Comparison of ENCODE assay signal across 8 mouse cellular contexts in the genomic region with DNA sequence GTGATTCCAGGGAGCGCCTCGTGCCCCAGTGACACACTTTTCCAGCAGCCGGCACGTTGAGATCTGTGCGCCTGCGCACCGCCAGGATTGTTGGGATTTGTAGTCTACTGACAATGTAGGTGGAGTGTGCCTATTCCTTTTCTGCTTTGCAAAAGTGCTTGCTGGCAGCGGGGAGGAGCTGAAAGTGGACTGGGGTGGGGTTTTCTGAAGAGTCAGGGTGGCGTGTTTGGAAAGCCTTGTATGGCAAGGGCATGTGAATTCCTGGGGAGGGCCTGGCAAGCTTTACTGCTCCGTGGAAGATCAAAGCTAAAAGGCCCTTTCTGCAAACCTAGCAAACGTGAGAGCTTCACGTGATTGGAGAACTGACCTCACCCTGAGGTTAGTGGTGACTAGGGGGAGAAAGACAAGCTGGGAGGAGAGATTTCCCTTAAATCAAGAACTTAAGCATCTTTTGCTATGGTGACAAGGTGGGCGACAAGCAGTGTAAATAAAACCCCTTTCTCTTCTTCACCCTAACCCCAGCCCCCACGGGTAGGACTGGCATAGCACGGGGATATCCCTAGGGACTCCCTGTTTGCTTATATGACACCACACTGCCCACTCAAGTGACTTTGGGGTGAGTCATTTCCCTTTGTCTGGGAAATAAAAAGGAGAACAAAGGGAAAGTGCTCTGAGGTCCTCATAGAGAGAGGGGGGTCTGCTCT. TPM values are rescaled to one million over a fixed set of nuclear protein-coding genes. Genes with fewer than 3 reads are reported as not detected.
DNase-seq lines count a peak whose midpoint lies in the region; ATAC-seq and TF ChIP-seq lines count a peak whose summit lies in the region.

No protein-coding gene starts in this region.

- peak; percentile 30 for ATAC-seq in CD4-positive, CD25-positive, alpha-beta regulatory T cell, adult 4 months
- peak; percentile 62 for ATAC-seq in heart, embryonic 14.5 days (ENCODE audit: insufficient number of reproducible peaks, insufficient read depth, low FRiP score, low read depth)
- ATAC-seq in liver, embryonic 14.5 days (ENCODE audit: insufficient read depth) = peak; percentile 38
- ATAC-seq in stomach, embryonic 15.5 days (ENCODE audit: insufficient read depth, low FRiP score, low read depth) = peak; percentile 70

- no peak for TF ChIP-seq EP300 in liver, embryonic 14.5 days (IDR thresholded peaks at IDR 0.05; ENCODE audit: low read depth)

- H3K4me1 ChIP-seq in brown adipose tissue, adult 24 weeks (ENCODE audit: control insufficient read depth, insufficient read depth, insufficient read length, low read length) = peaks cover 15% of the 10 kb centered on the region
- H3K4me1 ChIP-seq in heart, embryonic 14.5 days (ENCODE audit: control insufficient read depth in 2 of 2, insufficient read depth in 2 of 2, low read length in 2 of 2) = peaks cover 44 to 66% of the 10 kb centered on the region in 2 experiments
- H3K4me1 ChIP-seq in liver, embryonic 14.5 days (replicated peaks; ENCODE audit: control insufficient read depth in 2 of 2, insufficient read depth in 2 of 2, low read length in 1 of 2) = peaks cover 41 to 52% of the 10 kb centered on the region in 2 experiments
- peaks cover 49% of the 10 kb centered on the region for H3K4me1 ChIP-seq in stomach, embryonic 15.5 days

- peak overlapping the region; percentile 56 for H3K4me3 ChIP-seq in brown adipose tissue, adult 24 weeks (ENCODE audit: insufficient read depth, low read depth, low read length)
- H3K4me3 ChIP-seq in heart, embryonic 14.5 days (ENCODE audit: control insufficient read depth in 1 of 2, insufficient read depth in 1 of 2, low read depth in 1 of 2, low read length in 2 of 2) = peak overlapping the region; percentile 57 to 60
- peak overlapping the region; percentile 15 to 33 for H3K4me3 ChIP-seq in liver, embryonic 14.5 days (ENCODE audit: insufficient read depth in 1 of 2, low read depth in 2 of 2, low read length in 2 of 2)
- peak overlapping the region; percentile 36 for H3K4me3 ChIP-seq in stomach, embryonic 15.5 days (replicated peaks)

- 2% methylated on average over 15 of the region's 15 CpGs for WGBS in heart, embryonic 14.5 days
- WGBS in liver, embryonic 14.5 days (ENCODE audit: insufficient replicate concordance) = 3% methylated on average over 15 of the region's 15 CpGs
- WGBS in stomach, embryonic 15.5 days = 3% methylated on average over 15 of the region's 15 CpGs

- H3K9ac ChIP-seq in heart, embryonic 14.5 days (ENCODE audit: low read length) = peak overlapping the region; percentile 81
- no peak overlapping the region; the same call in 1 of the 2 replicates for H3K9ac ChIP-seq in liver, embryonic 14.5 days (replicated peaks)
- H3K9ac ChIP-seq in stomach, embryonic 15.5 days = no peak overlapping the region

- peak overlapping the region; percentile 91 for H3K4me2 ChIP-seq in heart, embryonic 14.5 days (ENCODE audit: low read length)
- peak overlapping the region; percentile 62 for H3K4me2 ChIP-seq in liver, embryonic 14.5 days (ENCODE audit: low read depth)
- H3K4me2 ChIP-seq in stomach, embryonic 15.5 days = peak overlapping the region; percentile 83

- DNase-seq in fibroblast of lung, adult 2 months (ENCODE audit: low read depth) = peak; percentile 100
- peak; percentile 100 for DNase-seq in kidney, postnatal 14 days
- peak; percentile 71 to 83 (median 76) for DNase-seq in liver, embryonic 14.5 days (ENCODE audit: low read depth in 3 of 3, low spot score in 3 of 3)
- DNase-seq in neural tube, embryonic 10.5 days (ENCODE audit: extremely low spot score, low spot score) = peak; percentile 93

- H3K27me3 ChIP-seq in heart, embryonic 14.5 days (ENCODE audit: control insufficient read depth, insufficient read depth, low read length) = no peaks in the 10 kb centered on the region
- no peaks in the 10 kb centered on the region for H3K27me3 ChIP-seq in liver, embryonic 14.5 days (ENCODE audit: control insufficient read depth, insufficient read depth, low read length)
- no peaks in the 10 kb centered on the region for H3K27me3 ChIP-seq in stomach, embryonic 15.5 days (replicated peaks)

- no peak for TF ChIP-seq CTCF in liver, embryonic 14.5 days (IDR thresholded peaks at IDR 0.05; ENCODE audit: low read depth)

- no peaks in the 10 kb centered on the region for H3K9me3 ChIP-seq in heart, embryonic 14.5 days (ENCODE audit: control insufficient read depth, low read length)
- H3K9me3 ChIP-seq in liver, embryonic 14.5 days (ENCODE audit: control insufficient read depth, low read length) = no peaks in the 10 kb centered on the region
- no peaks in the 10 kb centered on the region for H3K9me3 ChIP-seq in stomach, embryonic 15.5 days

- H3K27ac ChIP-seq in brown adipose tissue, adult 24 weeks (replicated peaks; ENCODE audit: low read depth, low read length) = peak overlapping the region; percentile 98
- peak overlapping the region; percentile 97 to 98 for H3K27ac ChIP-seq in heart, embryonic 14.5 days (replicated peaks in 1 of 2; ENCODE audit: control insufficient read depth in 1 of 2, insufficient read depth in 1 of 2, low read depth in 2 of 2, low read length in 2 of 2)
- H3K27ac ChIP-seq in liver, embryonic 14.5 days = peak overlapping the region; percentile 35
- peak overlapping the region; percentile 94 for H3K27ac ChIP-seq in stomach, embryonic 15.5 days

- peaks cover 17% of the 10 kb centered on the region for H3K36me3 ChIP-seq in heart, embryonic 14.5 days (ENCODE audit: control insufficient read depth, insufficient read depth, low read length)
- no peaks in the 10 kb centered on the region for H3K36me3 ChIP-seq in liver, embryonic 14.5 days (replicated peaks; ENCODE audit: control insufficient read depth, insufficient read depth, low read depth)
- 0 out of 2 replicates have a peak, but pooled peaks cover 3% of the 10 kb centered on the region for H3K36me3 ChIP-seq in stomach, embryonic 15.5 days

RNA-seq across cellular contexts. Expression of gene Nr1d1, which starts 0.4 kb away (rescaled TPM):
- 10 to 100 TPM in 1 of 2 experiments, 1 to 10 TPM in 1; 4.9 to 12.3 TPM for polyA plus RNA-seq in CD4-positive, CD25-positive, alpha-beta regulatory T cell, adult 4 months (2017; shearing (Covaris generic))
- 78.3 and 90.9 TPM in 2 replicates for polyA plus RNA-seq in brown adipose tissue, adult 24 weeks (2012; ENCODE audit: insufficient read depth, insufficient read length, missing spikeins)
- polyA plus RNA-seq in heart, embryonic 14.5 days (2014; fragmentation: Nextera tagmentation; extraction: Ambion mirVana) = 6.0 and 6.4 TPM in 2 replicates
- 0.54 and 0.65 TPM in 2 replicates for polyA plus RNA-seq in liver, embryonic 14.5 days (2012; rRNA removed)
- 0.56 and 0.58 TPM in 2 replicates for polyA plus RNA-seq in liver, embryonic 14.5 days (2014; fragmentation: Nextera tagmentation; extraction: Ambion mirVana)
- 2.4 and 2.5 TPM in 2 replicates for polyA plus RNA-seq in stomach, embryonic 15.5 days (2015; fragmentation: Nextera tagmentation; extraction: Ambion mirVana)

RNA-seq across cellular contexts. Expression of gene Msl1, which starts 19.8 kb away (rescaled TPM):
- polyA plus RNA-seq in CD4-positive, CD25-positive, alpha-beta regulatory T cell, adult 4 months (2017; shearing (Covaris generic)) = 10 to 100 TPM; 22.3 to 24.8 TPM
- polyA plus RNA-seq in brown adipose tissue, adult 24 weeks (2012; ENCODE audit: insufficient read depth, insufficient read length, missing spikeins) = 36.3 and 40.8 TPM in 2 replicates
- polyA plus RNA-seq in heart, embryonic 14.5 days (2014; fragmentation: Nextera tagmentation; extraction: Ambion mirVana) = 13.3 and 15.3 TPM in 2 replicates
- 11.5 and 15.8 TPM in 2 replicates for polyA plus RNA-seq in liver, embryonic 14.5 days (2012; rRNA removed)
- 4.5 and 4.9 TPM in 2 replicates for polyA plus RNA-seq in liver, embryonic 14.5 days (2014; fragmentation: Nextera tagmentation; extraction: Ambion mirVana)
- 23.0 and 23.6 TPM in 2 replicates for polyA plus RNA-seq in stomach, embryonic 15.5 days (2015; fragmentation: Nextera tagmentation; extraction: Ambion mirVana)

RNA-seq across cellular contexts. Expression of gene Casc3, which starts 29.2 kb away (rescaled TPM):
- 10 to 100 TPM; 13.6 to 14.5 TPM for polyA plus RNA-seq in CD4-positive, CD25-positive, alpha-beta regulatory T cell, adult 4 months (2017; shearing (Covaris generic))
- polyA plus RNA-seq in brown adipose tissue, adult 24 weeks (2012; ENCODE audit: insufficient read depth, insufficient read length, missing spikeins) = 9.2 and 16.9 TPM in 2 replicates
- 22.6 and 22.9 TPM in 2 replicates for polyA plus RNA-seq in heart, embryonic 14.5 days (2014; fragmentation: Nextera tagmentation; extraction: Ambion mirVana)
- polyA plus RNA-seq in liver, embryonic 14.5 days (2012; rRNA removed) = 12.2 and 12.7 TPM in 2 replicates
- polyA plus RNA-seq in liver, embryonic 14.5 days (2014; fragmentation: Nextera tagmentation; extraction: Ambion mirVana) = 11.5 and 13.0 TPM in 2 replicates
- polyA plus RNA-seq in stomach, embryonic 15.5 days (2015; fragmentation: Nextera tagmentation; extraction: Ambion mirVana) = 31.7 and 35.3 TPM in 2 replicates

RNA-seq across cellular contexts. Expression of gene Thra, which starts 35.1 kb away (rescaled TPM):
- polyA plus RNA-seq in CD4-positive, CD25-positive, alpha-beta regulatory T cell, adult 4 months (2017; shearing (Covaris generic)) = 1 to 10 TPM; 4.8 to 5.7 TPM
- polyA plus RNA-seq in brown adipose tissue, adult 24 weeks (2012; ENCODE audit: insufficient read depth, insufficient read length, missing spikeins) = 64.4 and 82.3 TPM in 2 replicates
- 45.3 and 55.6 TPM in 2 replicates for polyA plus RNA-seq in heart, embryonic 14.5 days (2014; fragmentation: Nextera tagmentation; extraction: Ambion mirVana)
- 14.6 and 15.6 TPM in 2 replicates for polyA plus RNA-seq in liver, embryonic 14.5 days (2012; rRNA removed)
- polyA plus RNA-seq in liver, embryonic 14.5 days (2014; fragmentation: Nextera tagmentation; extraction: Ambion mirVana) = 8.3 and 10.0 TPM in 2 replicates
- 42.7 and 44.7 TPM in 2 replicates for polyA plus RNA-seq in stomach, embryonic 15.5 days (2015; fragmentation: Nextera tagmentation; extraction: Ambion mirVana)

RNA-seq across cellular contexts. Expression of gene Med24, which starts 46.3 kb away (rescaled TPM):
- polyA plus RNA-seq in CD4-positive, CD25-positive, alpha-beta regulatory T cell, adult 4 months (2017; shearing (Covaris generic)) = 10 to 100 TPM; 27.0 to 37.5 TPM
- polyA plus RNA-seq in brown adipose tissue, adult 24 weeks (2012; ENCODE audit: insufficient read depth, insufficient read length, missing spikeins) = 18.4 and 24.7 TPM in 2 replicates
- polyA plus RNA-seq in heart, embryonic 14.5 days (2014; fragmentation: Nextera tagmentation; extraction: Ambion mirVana) = 28.5 and 31.0 TPM in 2 replicates
- polyA plus RNA-seq in liver, embryonic 14.5 days (2012; rRNA removed) = 25.0 and 29.6 TPM in 2 replicates
- 21.3 and 25.6 TPM in 2 replicates for polyA plus RNA-seq in liver, embryonic 14.5 days (2014; fragmentation: Nextera tagmentation; extraction: Ambion mirVana)
- polyA plus RNA-seq in stomach, embryonic 15.5 days (2015; fragmentation: Nextera tagmentation; extraction: Ambion mirVana) = 36.4 and 39.7 TPM in 2 replicates

Comparison
In these comparisons a context has a peak if more than half of its experiments do, and no peak if none do; other contexts are left out.
1. Peak in every context shown above with its lines: DNase-seq, ATAC-seq, H3K4me3 ChIP-seq and H3K27ac ChIP-seq.
2. H3K27ac ChIP-seq: peak in every context shown above with its lines; median percentile 98 in brown adipose tissue, adult 24 weeks; 98 in heart, embryonic 14.5 days; 94 in stomach, embryonic 15.5 days; 35 in liver, embryonic 14.5 days.